Mouse (Mus musculus) liver, adult 2 months (tissue): ENCODE measurements at regions not wholly inside any gene's neighbourhood (a gene's known extent, or its start where the extent isn't known, plus 50 kb on each side); places are given as distances from the start of the nearest gene placed in this dataset.

Experiments used
- CTCF ChIP-seq: fragments of 200-500 bp; IDR thresholded peaks from 2 replicates; pipeline ENCODE4 v1.5.1; 2011; ENCODE audit warnings: low read depth, low read length, control low read depth
- POLR2A ChIP-seq: fragments of 200-500 bp; IDR thresholded peaks from 2 replicates; pipeline ENCODE4 v1.6.1; 2011; ENCODE audit warnings: low read length, control low read depth; ENCODE audit not compliant: insufficient read depth; ENCODE audit errors: extremely low read depth

- TF ChIP-seq CTCF = no peak
- no peak for TF ChIP-seq POLR2A
Observed at GRCm38 (mm10) chr12:98078351-98078750, 180.9 kb downstream of the Galc start.
